Mouse (Mus musculus) CD4-positive helper T cell, adult 2 months (primary cell): Measurements from ENCODE around the gene Syt16.

Experiments
- DNase-seq: peaks from one replicate; pipeline ENCODE4 v3.0.0-alpha.2; 2012; ENCODE audit warnings: low read depth, missing footprints, low spot score

Gene Syt16

GRCm38 (mm10) chr12:74303418-74304294 is 306.2 kb downstream of the Syt16 start:
- no peak for DNase-seq

GRCm38 (mm10) chr12:74312611-74313010 is 315.1 kb downstream of the Syt16 start:
- no peak for DNase-seq

GRCm38 (mm10) chr12:74315221-74315620 is 317.8 kb downstream of the Syt16 start:
- no peak for DNase-seq

- no peak for DNase-seq
These were observed 319.0 kb downstream of the Syt16 start, which contains the start of gene Gm11042 for GRCm38 (mm10) chr12:74316344-74316973. Gene Gm11042, minus strand, starts transcription at chr12:74316394.

- peak; percentile 15 for DNase-seq
These were observed 319.7 kb downstream of the Syt16 start for GRCm38 (mm10) chr12:74316989-74317759.

- peak; percentile 41 for DNase-seq
These were observed 322.9 kb downstream of the Syt16 start for GRCm38 (mm10) chr12:74320318-74320717.

- DNase-seq: no peak
These were observed 324.5 kb downstream of the Syt16 start for GRCm38 (mm10) chr12:74321981-74322380.
